Mouse (Mus musculus) limb, embryonic 10.5 days (tissue): ENCODE data around the gene Pmf1. TPM values are rescaled to one million over a fixed set of nuclear protein-coding genes. Genes with fewer than 3 reads are reported as not detected.
"Not testable (repeated sequence)": the region's sequence is repeated elsewhere in the genome, so short reads cannot be mapped to it uniquely, and the experiment has no call there.

ENCODE experiments used
- DNase-seq: peaks from one replicate; pipeline ENCODE4 v3.0.0-alpha.2; 2017; ENCODE audit warnings: low spot score
- H3K27ac ChIP-seq: fragments of 300-500 bp; sonication (generic); 2 replicates; pipeline ENCODE4 v1.5.1; 2016; ENCODE audit warnings: mild to moderate bottlenecking
- H3K27me3 ChIP-seq: fragments of 300-500 bp; sonication (generic); 2 replicates; pipeline ENCODE4 v1.6.1; 2016; ENCODE audit warnings: low read depth, mild to moderate bottlenecking; ENCODE audit not compliant: poor library complexity, severe bottlenecking
- H3K36me3 ChIP-seq: fragments of 300-500 bp; sonication (generic); 2 replicates; pipeline ENCODE4 v1.6.1; 2016; ENCODE audit warnings: mild to moderate bottlenecking, moderate library complexity
- H3K4me1 ChIP-seq: fragments of 300-500 bp; sonication (generic); 2 replicates; pipeline ENCODE4 v1.6.1; 2016
- H3K4me3 ChIP-seq: fragments of 300-500 bp; sonication (generic); 2 replicates; pipeline ENCODE4 v1.5.1; 2016; ENCODE audit warnings: mild to moderate bottlenecking, moderate library complexity
- H3K9me3 ChIP-seq: fragments of 300-500 bp; sonication (generic); replicated peaks from 2 replicates; pipeline ENCODE4 v1.6.1; 2016; ENCODE audit warnings: mild to moderate bottlenecking
- WGBS: fragments of 180-500 bp; shearing (Covaris S2); methylation state at CpG from one replicate; pipeline ENCODE4 v1.1.7; 2016; 5-methylcytosine and 5-hydroxymethylcytosine counted together
- polyA plus RNA-seq: library from polyadenylated mRNA; unstranded; fragments of >200 nt; fragmentation: Nextera tagmentation; extraction: Ambion mirVana; gene quantifications from 2 replicates; pipeline ENCODE4 v1.2.1, GENCODE M21; 2016

The Pmf1 gene
- polyA plus RNA-seq, 1 experiment from 2014 or later: 197 TPM

DNA sequence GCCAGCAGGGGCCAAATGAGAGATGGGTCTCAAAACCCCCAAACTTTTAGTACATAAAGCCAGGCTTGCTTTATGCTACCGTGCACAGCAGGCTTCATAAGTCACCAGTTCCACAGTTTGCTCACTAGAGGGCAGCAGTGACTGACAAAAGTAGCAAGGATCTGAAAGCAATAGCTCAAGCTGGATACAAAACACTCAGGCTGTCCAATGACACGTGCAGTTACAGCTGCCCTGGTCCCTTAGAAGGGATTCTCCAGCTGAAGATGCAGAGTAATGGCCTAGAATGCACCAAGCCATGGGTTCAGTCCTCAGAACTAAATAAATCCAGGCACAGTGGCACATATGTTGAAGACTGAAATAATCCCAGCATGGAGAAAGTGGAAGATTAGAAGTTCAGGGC is 3.0 kb downstream of the Pmf1 start:
- Histone ChIP-seq H3K4me1 (peaks cover 37% of the 10 kb centered on the region), H3K4me3 (no peak overlapping the region), H3K27ac (no peak overlapping the region), H3K36me3 (peaks cover 56% of the 10 kb centered on the region), H3K9me3 (no peaks in the 10 kb centered on the region), H3K27me3 (no peaks in the 10 kb centered on the region)
- WGBS: 7% methylated on average over 2 of the region's 2 CpGs
- DNase-seq: peak; percentile 65

DNA sequence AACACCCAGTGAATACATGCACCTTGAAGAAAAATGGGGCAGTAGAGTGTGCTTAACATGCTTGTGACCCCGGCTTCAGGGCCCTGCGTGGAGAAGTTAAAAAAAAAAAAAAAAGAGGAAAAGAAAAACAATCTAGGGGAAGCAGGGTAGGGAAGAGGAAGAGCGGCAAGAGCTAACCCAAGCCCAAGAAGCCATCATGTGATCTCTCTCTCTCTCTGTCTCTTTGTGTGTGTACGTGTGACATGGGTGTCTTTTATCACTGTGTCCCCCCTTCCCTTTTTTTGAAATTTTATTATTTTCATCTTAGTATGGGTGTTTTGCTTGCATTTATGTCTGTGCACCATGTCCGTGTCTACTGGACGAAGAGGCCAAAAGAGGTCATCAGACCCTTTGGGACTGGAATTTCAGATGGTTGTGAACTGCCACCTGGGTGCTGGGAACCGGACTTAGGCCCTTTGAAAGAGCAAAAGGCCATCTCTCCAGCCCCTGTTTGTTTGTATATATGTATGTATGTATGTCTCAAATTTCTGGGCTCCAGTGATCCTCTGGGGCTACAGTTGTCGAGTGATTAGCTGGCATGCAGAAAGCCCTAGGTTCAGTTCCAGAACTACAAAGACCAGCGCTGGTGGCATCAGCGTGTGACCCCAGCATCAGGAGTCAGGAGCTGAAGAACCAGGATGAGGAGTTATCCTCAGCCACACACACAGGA is 6.5 kb downstream of the Pmf1 start:
- Histone ChIP-seq H3K4me1 (peaks cover 22% of the 10 kb centered on the region), H3K27ac (no peak overlapping the region), H3K36me3 (peaks cover 72% of the 10 kb centered on the region), H3K4me3 (no peak overlapping the region), H3K27me3 (no peaks in the 10 kb centered on the region), H3K9me3 (no peaks in the 10 kb centered on the region)
- DNase-seq: no peak
- WGBS: 95% methylated on average over 10 of the region's 10 CpGs

DNA sequence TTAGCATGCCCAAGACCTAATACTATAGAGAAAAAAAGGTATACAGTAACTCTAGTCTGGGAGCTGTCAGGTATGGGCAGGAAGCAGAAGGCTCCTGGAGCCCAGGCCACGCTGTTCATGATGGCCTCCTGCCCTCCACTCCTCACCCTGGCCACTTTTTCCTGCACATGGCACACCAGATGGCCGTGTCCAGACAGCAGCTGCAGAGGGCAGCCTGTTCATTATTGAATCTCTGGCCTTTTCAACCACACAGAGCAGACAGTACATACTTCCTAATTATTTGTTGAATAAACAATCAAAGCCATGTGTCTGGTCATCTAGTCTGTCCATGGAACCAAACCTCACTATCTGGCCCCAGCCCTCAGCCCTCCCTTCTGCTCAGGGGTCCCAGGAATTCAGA is 11.5 kb downstream of the Pmf1 start:
- Histone ChIP-seq H3K9me3 (no peaks in the 10 kb centered on the region), H3K4me1 (peaks cover 4% of the 10 kb centered on the region; the same call in 1 of the 2 replicates), H3K4me3 (no peak overlapping the region), H3K36me3 (peaks cover 94% of the 10 kb centered on the region), H3K27ac (no peak overlapping the region), H3K27me3 (no peaks in the 10 kb centered on the region)
- DNase-seq: no peak
- 83% methylated on average over 2 of the region's 2 CpGs for WGBS

DNA sequence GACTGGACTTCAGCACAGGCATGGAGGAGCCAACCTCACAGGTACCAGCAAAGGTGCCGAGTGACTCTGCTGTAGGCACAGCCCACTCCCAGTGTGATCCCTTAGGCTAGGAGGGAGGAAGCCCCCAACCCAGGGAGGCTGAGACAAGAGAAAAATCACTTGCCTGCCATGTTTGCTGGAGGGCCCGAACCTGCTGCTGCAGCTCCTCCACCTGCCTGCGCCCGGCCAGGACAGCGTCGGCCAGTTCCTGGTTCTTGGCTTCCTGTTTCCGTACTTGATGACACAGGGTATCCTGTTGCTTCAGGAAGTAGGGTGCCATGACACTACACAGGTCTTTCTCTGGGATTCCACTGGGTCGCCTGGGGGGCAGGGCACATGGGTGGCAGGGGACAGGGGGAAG is 14.4 kb downstream of the Pmf1 start:
- Histone ChIP-seq H3K9me3 (no peaks in the 10 kb centered on the region), H3K4me1 (peaks cover 4% of the 10 kb centered on the region; the same call in 1 of the 2 replicates), H3K4me3 (no peak overlapping the region), H3K36me3 (peaks cover 93% of the 10 kb centered on the region), H3K27me3 (no peaks in the 10 kb centered on the region), H3K27ac (no peak overlapping the region)
- DNase-seq: no peak
- WGBS: 92% methylated on average over 8 of the region's 8 CpGs

DNA sequence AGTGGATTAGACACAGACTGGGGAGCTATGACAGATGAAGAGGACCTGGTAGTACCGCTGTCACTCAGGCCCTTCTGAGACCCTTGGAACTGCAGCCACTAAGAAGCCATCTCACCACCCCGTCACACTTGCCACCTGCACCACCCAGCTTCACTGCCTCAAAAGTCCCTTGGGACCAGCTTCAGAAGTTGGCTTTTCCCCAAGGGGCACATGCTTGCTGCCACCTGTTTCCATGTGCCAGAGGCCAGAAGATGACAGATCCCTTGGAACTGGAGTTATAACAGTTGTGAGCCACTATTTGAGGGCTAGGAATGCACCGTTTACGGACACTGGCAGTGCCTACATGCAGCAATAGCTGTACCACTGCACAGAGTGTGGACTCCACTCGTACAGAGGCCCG is 14.8 kb downstream of the Pmf1 start:
- Histone ChIP-seq H3K4me3 (no peak overlapping the region), H3K27ac (no peak overlapping the region), H3K4me1 (peaks cover 4% of the 10 kb centered on the region; the same call in 1 of the 2 replicates), H3K27me3 (no peaks in the 10 kb centered on the region), H3K36me3 (peaks cover 93% of the 10 kb centered on the region), H3K9me3 (no peaks in the 10 kb centered on the region)
- no peak for DNase-seq
- 92% methylated on average over 6 of the region's 6 CpGs for WGBS

DNA sequence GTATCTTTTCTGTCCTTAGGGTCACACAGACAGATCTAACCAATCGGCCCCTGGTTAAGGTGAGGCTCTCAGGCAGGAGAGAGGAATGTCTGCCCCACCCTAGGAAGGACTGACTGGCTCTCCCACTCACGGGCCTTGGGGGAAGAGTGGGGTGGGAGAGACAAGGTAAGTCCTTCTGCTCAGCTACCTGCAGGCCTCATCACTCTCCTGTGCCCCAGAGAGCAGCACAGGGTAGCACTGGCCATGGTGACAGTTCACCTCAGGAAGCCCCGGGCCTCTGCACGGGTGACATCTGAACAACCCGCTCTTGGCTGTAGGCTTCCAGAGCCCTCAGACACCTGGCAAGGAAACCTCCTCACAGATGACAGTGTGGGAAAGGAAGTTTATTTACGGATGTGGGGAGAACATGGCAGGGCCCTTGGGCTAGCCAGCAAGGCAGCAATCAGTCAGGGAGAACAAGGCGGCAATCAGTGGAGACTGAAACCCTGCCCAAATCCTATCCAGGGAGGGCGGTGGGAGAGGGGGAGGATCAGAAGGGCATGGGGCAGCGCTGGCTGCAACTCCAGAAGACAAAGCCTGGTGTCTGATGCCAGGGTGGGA is 16.3 kb downstream of the Pmf1 start:
- DNase-seq: no peak
- Histone ChIP-seq H3K4me1 (peaks cover 1% of the 10 kb centered on the region; the same call in 1 of the 2 replicates), H3K4me3 (no peak overlapping the region), H3K36me3 (peaks cover 89% of the 10 kb centered on the region), H3K27me3 (no peaks in the 10 kb centered on the region), H3K9me3 (no peaks in the 10 kb centered on the region), H3K27ac (no peak overlapping the region)
- 87% methylated on average over 9 of the region's 9 CpGs for WGBS

DNA sequence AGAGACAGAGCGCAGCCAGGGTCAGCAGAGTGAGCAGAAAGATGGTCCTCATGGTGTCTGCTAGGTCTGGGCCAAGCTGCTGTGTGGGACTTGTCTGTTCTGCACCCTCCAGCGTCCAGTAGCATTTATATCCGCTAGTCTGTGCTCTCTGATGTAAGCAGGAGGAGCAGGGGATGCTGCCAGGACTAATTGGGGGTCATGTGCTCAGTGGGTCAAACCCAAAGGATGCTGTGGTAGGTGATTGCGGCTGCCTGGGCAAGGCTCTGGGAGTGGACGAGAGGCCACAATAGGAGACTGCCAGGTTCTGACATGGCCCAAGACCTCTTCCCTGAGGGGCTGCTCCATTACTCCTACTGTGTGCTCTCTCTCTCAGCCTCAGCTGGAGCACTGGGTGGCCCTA is 25.8 kb downstream of the Pmf1 start, which contains the start of gene Bglap:
TSS of gene Bglap (minus strand) at position 101 of the 400 bp plus-strand sequence.
- 81% methylated on average over 5 of the region's 5 CpGs for WGBS
- no peak for DNase-seq
- H3K36me3 ChIP-seq: 0 out of 2 replicates have a peak, but pooled peaks cover 3% of the 10 kb centered on the region
- H3K27ac ChIP-seq: no peak within 1 kb of the TSS
- peaks cover 9% of the 10 kb centered on the region; the same call in 1 of the 2 replicates for H3K27me3 ChIP-seq
- no peak within 1 kb of the TSS for H3K4me3 ChIP-seq
- no peaks in the 10 kb centered on the region for H3K9me3 ChIP-seq
- peaks cover 5% of the 10 kb centered on the region for H3K4me1 ChIP-seq

DNA sequence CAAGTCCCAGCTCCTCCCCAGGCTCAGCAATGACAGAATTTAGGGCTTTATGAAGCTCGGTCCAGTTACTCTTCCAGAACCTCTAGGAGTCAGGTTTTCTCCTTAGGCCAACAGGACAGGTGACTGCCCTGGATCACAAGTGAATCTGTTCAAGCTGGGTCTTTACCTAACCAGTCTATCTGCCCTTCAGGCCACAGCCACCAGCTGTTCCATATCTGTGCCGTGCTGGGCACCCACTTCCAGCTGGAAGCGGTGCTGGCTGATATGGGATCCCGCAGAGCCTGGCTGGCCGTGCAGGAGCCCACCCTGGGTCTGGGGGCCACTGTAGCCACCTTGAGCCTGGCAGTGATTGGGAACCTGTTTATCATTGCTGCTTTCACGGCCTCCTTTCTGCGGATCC is 27.7 kb downstream of the Pmf1 start:
- not testable (repeated sequence) for H3K4me1 ChIP-seq, H3K27ac ChIP-seq, H3K27me3 ChIP-seq, H3K36me3 ChIP-seq, H3K9me3 ChIP-seq, DNase-seq, H3K4me3 ChIP-seq
- WGBS: 37% methylated on average over 2 of the region's 7 CpGs

DNA sequence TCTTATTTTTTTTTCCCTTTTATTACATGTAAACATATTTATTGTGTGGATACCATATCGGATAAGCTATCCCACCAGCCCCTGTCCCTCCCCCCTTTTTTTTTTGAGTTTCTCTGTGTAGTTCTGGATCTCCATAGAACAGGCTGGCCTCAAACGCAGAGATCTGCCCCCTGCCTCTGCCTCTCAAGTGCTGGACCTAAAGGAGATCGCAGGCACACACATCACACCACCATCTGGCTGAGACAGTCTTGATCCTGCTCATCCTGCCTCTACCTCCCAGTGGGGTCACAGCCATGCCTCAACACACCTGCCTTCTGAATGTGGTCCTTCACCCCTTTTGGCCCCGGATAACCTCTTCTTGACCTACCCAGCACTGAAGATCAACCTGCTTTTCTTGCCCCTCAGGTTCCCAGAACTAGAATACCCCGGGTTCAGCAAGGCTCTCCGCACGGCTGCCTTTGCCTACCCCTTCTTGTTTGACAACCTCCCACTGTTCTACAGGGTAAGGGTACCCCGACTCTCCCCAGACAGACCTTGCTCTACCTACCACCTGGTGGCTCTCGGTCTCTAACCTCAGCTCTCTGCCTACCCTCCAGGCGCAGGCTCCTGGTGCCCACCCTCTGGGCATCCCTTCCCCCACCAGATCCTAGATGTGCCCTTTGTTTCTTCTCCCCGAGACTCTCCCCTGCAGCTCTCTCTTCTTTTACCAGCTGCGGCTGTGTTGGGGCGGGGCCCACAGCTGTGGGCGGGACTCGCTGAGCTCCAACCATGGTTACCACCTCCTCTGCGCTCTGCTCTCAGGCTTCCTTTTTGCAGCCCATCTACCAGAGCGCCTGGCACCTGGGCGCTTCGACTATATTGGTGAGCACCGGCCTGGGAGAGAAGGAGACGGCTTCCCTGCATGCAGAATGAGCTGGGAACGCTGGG is 28.5 kb downstream of the Pmf1 start:
- peak; percentile 48 for DNase-seq
- WGBS: 9% methylated on average over 22 of the region's 22 CpGs
- not testable (repeated sequence) for H3K27me3 ChIP-seq, H3K9me3 ChIP-seq, H3K4me1 ChIP-seq, H3K36me3 ChIP-seq
- peak overlapping the region; percentile 37 for H3K4me3 ChIP-seq
- 0 out of 2 replicates have a peak overlapping the region, but pooled peaks have one; percentile 48 for H3K27ac ChIP-seq

DNA sequence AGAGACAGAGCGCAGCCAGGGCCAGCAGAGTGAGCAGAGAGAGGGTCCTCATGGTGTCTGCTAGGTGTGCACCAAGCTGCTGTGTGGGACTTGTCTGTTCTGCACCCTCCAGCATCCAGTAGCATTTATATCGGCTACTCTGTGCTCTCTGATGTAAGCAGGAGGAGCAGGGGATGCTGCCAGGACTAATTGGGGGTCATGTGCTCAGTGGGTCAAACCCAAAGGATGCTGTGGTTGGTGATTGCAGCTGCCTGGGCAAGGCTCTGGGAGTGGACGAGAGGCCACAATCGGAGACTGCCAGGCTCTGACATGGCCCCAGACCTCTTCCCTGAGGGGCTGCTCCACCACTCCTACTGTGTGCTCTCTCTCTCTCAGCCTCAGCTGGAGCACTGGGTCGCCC is 31.5 kb downstream of the Pmf1 start, which contains the start of gene Bglap2:
TSS of gene Bglap2 (minus strand) at position 101 of the 400 bp plus-strand sequence.
- not testable (repeated sequence) for H3K36me3 ChIP-seq, DNase-seq, H3K9me3 ChIP-seq, H3K27ac ChIP-seq, H3K27me3 ChIP-seq, H3K4me3 ChIP-seq
- H3K4me1 ChIP-seq: peaks cover 16% of the 10 kb centered on the region
- 81% methylated on average over 5 of the region's 5 CpGs for WGBS

DNA sequence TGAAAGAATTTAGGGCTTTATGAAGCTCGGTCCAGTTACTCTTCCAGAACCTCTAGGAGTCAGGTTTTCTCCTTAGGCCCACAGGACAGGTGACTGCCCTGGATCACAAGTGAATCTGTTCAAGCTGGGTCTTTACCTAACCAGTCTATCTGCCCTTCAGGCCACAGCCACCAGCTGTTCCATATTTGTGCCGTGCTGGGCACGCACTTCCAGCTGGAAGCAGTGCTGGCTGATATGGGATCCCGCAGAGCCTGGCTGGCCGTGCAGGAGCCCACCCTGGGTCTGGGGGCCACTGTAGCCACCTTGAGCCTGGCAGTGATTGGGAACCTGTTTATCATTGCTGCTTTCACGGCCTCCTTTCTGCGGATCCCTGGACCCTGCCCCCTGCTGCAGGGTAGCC is 33.5 kb downstream of the Pmf1 start:
- peak overlapping the region; percentile 31 for H3K4me3 ChIP-seq
- not testable (repeated sequence) for H3K27me3 ChIP-seq, H3K36me3 ChIP-seq, H3K9me3 ChIP-seq, DNase-seq
- peaks cover 11% of the 10 kb centered on the region for H3K4me1 ChIP-seq
- 26% methylated on average over 6 of the region's 7 CpGs for WGBS
- peak overlapping the region; percentile 58; the same call in 1 of the 2 replicates for H3K27ac ChIP-seq

DNA sequence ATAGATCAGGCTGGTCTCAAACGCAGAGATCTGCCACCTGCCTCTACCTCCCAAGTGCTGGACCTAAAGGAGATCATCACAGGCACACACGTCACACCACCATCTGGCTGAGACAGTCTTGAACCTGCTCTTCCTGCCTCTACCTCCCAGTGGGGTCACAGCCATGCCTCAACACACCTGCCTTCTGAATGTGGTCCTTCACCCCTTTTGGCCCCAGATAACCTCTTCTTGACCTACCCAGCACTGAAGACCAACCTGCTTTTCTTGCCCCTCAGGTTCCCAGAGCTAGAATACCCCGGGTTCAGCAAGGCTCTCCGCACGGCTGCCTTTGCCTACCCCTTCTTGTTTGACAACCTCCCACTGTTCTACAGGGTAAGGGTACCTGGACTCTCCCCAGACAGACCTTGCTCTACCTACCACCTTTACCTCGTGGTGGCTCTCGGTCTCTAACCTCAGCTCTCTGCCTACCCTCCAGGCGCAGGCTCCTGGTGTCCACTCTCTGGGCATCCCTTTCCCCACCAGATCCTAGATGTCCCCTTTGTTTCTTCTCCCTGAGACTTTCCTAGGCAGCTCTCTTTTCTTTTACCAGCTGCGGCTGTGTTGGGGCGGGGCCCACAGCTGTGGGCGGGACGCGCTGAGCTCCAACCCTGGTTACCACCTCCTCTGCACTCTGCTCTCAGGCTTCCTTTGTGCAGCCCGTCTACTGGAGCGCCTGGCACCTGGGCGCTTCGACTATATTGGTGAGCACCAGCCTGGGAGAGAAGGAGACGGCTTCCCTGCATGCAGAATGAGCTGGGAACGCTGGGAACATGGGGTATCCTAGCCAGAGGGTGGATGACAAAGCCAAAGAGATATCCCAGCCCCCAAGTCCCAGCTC is 34.1 kb downstream of the Pmf1 start:
- not testable (repeated sequence) for H3K36me3 ChIP-seq, H3K9me3 ChIP-seq, H3K27me3 ChIP-seq
- H3K4me1 ChIP-seq: peaks cover 10% of the 10 kb centered on the region
- DNase-seq: peak; percentile 58
- H3K27ac ChIP-seq: peak overlapping the region; percentile 58; the same call in 1 of the 2 replicates
- WGBS: 12% methylated on average over 19 of the region's 19 CpGs
- peak overlapping the region; percentile 31 for H3K4me3 ChIP-seq
